Mouse (Mus musculus) stomach, postnatal 0 days (tissue): ENCODE measurements at regions not wholly inside any gene's neighbourhood (a gene's known extent, or its start where the extent isn't known, plus 50 kb on each side); places are given as distances from the start of the nearest gene placed in this dataset.

Experiments used
- ATAC-seq: fragments of 200-750 bp; cut with Nextera tagmentation; 2 replicates; pipeline ENCODE4 v1.8.0; 2017; ENCODE audit not compliant: low FRiP score, low TSS enrichment
- DNase-seq: peaks from one replicate; pipeline ENCODE4 v3.0.0-alpha.2; 2016; ENCODE audit warnings: low spot score
- H3K27ac ChIP-seq: fragments of 300-500 bp; sonication (generic); replicated peaks from 2 replicates; pipeline ENCODE4 v1.5.1; 2014; ENCODE audit warnings: mild to moderate bottlenecking, control low read depth
- H3K27me3 ChIP-seq: fragments of 300-500 bp; sonication (generic); 2 replicates; pipeline ENCODE4 v1.6.1; 2014; ENCODE audit warnings: low read length; ENCODE audit not compliant: control insufficient read depth, insufficient read depth
- H3K36me3 ChIP-seq: fragments of 300-500 bp; sonication (generic); 2 replicates; pipeline ENCODE4 v1.6.1; 2014; ENCODE audit warnings: low read length, mixed read lengths; ENCODE audit not compliant: control insufficient read depth, insufficient read depth
- H3K4me1 ChIP-seq: fragments of 300-500 bp; sonication (generic); replicated peaks from 2 replicates; pipeline ENCODE4 v1.6.1; 2014; ENCODE audit warnings: antibody characterized with exemption; ENCODE audit not compliant: control insufficient read depth, insufficient read depth
- H3K4me2 ChIP-seq: fragments of 300-500 bp; sonication (generic); replicated peaks from 2 replicates; pipeline ENCODE4 v1.6.1; 2014; ENCODE audit warnings: low read depth, mild to moderate bottlenecking, control low read depth, moderate library complexity
- H3K4me3 ChIP-seq: fragments of 300-500 bp; sonication (generic); 2 replicates; pipeline ENCODE4 v1.5.1; 2014; ENCODE audit warnings: low read depth, low read length, control low read depth
- H3K9ac ChIP-seq: fragments of 300-500 bp; sonication (generic); 2 replicates; pipeline ENCODE4 v1.6.1; 2014; ENCODE audit warnings: mild to moderate bottlenecking, low read length, control low read depth, mixed read lengths
- H3K9me3 ChIP-seq: fragments of 300-500 bp; sonication (generic); 2 replicates; pipeline ENCODE4 v1.6.1; 2016; ENCODE audit warnings: low read length; ENCODE audit not compliant: control insufficient read depth
- CTCF ChIP-seq: IDR thresholded peaks from 2 replicates; pipeline ENCODE4 v1.5.1; 2016; ENCODE audit warnings: antibody characterized with exemption, low read depth, mild to moderate bottlenecking, moderate library complexity
- EP300 ChIP-seq: optimal IDR thresholded peaks from 2 replicates; pipeline ENCODE3; 2016; ENCODE audit warnings: antibody characterized with exemption
- WGBS: fragments of 180-500 bp; shearing (Covaris S2); extraction: QIAGEN DNeasy Blood & Tissue Kit; methylation state at CpG from one replicate; pipeline ENCODE4 v1.1.7; 2014; 5-methylcytosine and 5-hydroxymethylcytosine counted together

DNA sequence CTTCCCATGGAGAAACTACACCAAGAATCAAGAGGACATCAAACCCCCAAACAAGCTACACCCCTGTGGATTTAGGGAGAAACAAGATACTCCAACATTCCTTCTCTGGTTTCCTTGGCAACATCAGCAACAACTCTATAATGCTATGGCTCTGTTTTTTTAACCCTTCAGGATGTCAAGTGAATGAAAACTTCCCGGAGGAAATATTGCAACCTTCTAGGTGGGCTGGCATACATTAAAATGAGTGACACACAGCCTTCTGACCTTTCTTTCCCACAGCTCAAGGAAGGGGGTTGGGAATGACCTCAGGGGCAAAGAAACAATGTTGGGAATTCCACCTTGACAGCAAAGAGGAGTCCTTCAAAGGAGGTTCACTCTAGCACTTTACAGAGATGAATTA is 532.0 kb downstream of the Nyap2 start:
- Histone ChIP-seq H3K27ac (no peak overlapping the region), H3K4me1 (no peaks in the 10 kb centered on the region), H3K27me3 (no peaks in the 10 kb centered on the region), H3K9me3 (no peaks in the 10 kb centered on the region), H3K9ac (no peak overlapping the region), H3K4me3 (no peak overlapping the region), H3K4me2 (no peak overlapping the region), H3K36me3 (no peaks in the 10 kb centered on the region)
- 4% methylated on average over 1 of the region's 1 CpGs for WGBS
- DNase-seq (no peak), ATAC-seq (no peak)
- TF ChIP-seq EP300 (no peak), CTCF (no peak)

DNA sequence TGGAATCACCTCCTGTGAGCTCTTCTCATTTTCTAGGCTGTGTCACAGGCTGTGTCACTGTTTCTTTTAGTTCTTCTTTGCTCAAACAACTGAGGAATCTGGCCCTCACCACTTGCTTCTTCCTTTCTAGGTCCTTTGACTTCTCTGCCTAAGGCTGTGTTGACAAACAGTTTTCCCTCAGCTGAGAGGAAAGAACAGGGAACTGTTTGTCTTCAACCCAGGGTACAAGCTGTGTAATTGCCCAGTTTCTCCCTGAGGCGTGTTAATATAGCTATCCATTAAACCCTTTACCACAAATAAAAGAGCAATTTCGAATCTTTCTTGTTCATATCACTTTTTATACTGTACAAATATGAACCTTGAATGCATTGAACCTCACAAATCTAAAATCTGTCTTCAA is 542.1 kb downstream of the Nyap2 start:
- H3K27me3 ChIP-seq, result no peaks in the 10 kb centered on the region
- WGBS, result 69% methylated on average over 2 of the region's 2 CpGs
- DNase-seq, result no peak
- no peak overlapping the region for H3K9ac ChIP-seq
- no peak for TF ChIP-seq CTCF
- TF ChIP-seq EP300, result no peak
- no peaks in the 10 kb centered on the region for H3K36me3 ChIP-seq
- H3K4me1 ChIP-seq, result no peaks in the 10 kb centered on the region
- no peak overlapping the region for H3K4me3 ChIP-seq
- H3K27ac ChIP-seq, result no peak overlapping the region
- H3K4me2 ChIP-seq, result no peak overlapping the region
- ATAC-seq, result no peak
- H3K9me3 ChIP-seq, result no peaks in the 10 kb centered on the region

DNA sequence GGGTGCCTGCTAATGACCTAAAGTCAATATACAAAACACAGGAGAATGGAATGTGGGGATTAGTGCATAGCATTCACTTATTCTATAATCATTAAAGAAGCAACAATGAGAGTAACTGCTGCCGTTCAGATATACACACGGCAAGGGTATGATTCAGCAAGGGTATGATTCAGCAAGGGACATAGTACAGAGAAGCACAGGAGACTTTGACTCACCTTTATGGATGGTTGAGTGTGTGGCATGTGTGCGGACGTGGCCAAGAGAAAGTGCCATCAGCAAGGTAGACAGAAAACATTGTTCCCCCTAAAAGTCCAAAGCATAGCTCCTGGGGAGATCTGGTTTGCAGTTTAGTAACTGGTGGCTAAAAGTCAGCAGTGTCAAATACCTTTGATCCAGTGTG is 547.4 kb downstream of the Nyap2 start:
- no peak overlapping the region for H3K27ac ChIP-seq
- ATAC-seq, result peak; percentile 72; the same call in 1 of the 2 replicates
- WGBS, result 66% methylated on average over 4 of the region's 4 CpGs

DNA sequence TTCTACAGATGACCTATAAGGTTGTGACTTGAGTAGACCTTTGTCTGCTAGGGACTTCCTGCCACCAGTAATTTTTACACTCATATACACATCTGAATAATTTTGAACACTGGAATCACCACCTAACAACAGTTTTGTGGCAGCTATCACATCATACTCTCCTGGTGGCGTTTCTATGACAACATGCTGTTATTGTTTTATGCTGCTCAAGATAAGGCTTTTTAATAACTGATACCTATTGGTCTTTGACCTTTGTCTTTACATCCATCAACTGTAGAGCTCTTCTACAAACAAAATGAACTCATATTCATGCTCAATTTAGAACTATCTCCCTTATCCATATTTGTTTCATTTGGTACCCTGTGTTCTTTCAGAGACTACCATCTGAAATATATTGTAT is 556.0 kb downstream of the Nyap2 start:
- no peak overlapping the region for H3K9ac ChIP-seq

More for the DNA sequence above, 547.4 kb downstream of the Nyap2 start:
- no peaks in the 10 kb centered on the region for H3K36me3 ChIP-seq
- H3K4me1 ChIP-seq, result no peaks in the 10 kb centered on the region
- H3K4me2 ChIP-seq, result no peak overlapping the region
- H3K27me3 ChIP-seq, result no peaks in the 10 kb centered on the region
- H3K9me3 ChIP-seq, result no peaks in the 10 kb centered on the region
- no peak for DNase-seq
- no peak for TF ChIP-seq EP300
- no peak for TF ChIP-seq CTCF
- H3K9ac ChIP-seq, result no peak overlapping the region
- no peak overlapping the region for H3K4me3 ChIP-seq

DNA sequence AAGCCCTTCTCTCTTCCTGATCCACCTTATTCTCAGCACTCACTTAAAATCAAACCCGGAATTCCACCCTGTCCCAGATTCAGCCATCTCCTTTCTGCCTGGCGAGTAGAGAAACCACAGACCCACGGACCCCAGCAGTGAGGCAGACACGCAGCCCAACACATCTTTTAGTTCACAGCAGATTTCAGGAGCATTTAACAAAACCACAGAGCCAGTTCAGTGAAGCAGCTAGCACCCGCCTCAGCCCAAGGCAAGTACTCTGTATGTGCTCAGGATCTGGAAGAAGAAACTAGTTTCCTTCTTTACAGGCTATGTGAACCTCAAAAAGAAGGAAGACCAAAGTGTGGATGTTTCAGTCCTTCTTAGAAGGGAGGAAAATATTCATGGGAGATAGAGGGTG is 560.6 kb downstream of the Nyap2 start:
- no peak for ATAC-seq
- H3K9ac ChIP-seq, result no peak overlapping the region
- H3K9me3 ChIP-seq, result no peaks in the 10 kb centered on the region
- WGBS, result 91% methylated on average over 5 of the region's 5 CpGs
- no peak overlapping the region for H3K4me2 ChIP-seq
- no peak overlapping the region for H3K27ac ChIP-seq
- no peaks in the 10 kb centered on the region for H3K27me3 ChIP-seq
- DNase-seq, result no peak
- no peaks in the 10 kb centered on the region for H3K36me3 ChIP-seq
- no peak overlapping the region for H3K4me3 ChIP-seq
- no peaks in the 10 kb centered on the region for H3K4me1 ChIP-seq
- TF ChIP-seq EP300 (no peak), CTCF (no peak)

More for the DNA sequence above, 556.0 kb downstream of the Nyap2 start:
- ATAC-seq (no peak), DNase-seq (no peak)
- Histone ChIP-seq H3K4me1 (no peaks in the 10 kb centered on the region), H3K9me3 (no peaks in the 10 kb centered on the region), H3K27me3 (no peaks in the 10 kb centered on the region), H3K27ac (no peak overlapping the region), H3K36me3 (no peaks in the 10 kb centered on the region), H3K4me3 (no peak overlapping the region), H3K4me2 (no peak overlapping the region)
- 74% methylated on average over 1 of the region's 1 CpGs for WGBS
- no peak for TF ChIP-seq EP300
- TF ChIP-seq CTCF, result no peak

DNA sequence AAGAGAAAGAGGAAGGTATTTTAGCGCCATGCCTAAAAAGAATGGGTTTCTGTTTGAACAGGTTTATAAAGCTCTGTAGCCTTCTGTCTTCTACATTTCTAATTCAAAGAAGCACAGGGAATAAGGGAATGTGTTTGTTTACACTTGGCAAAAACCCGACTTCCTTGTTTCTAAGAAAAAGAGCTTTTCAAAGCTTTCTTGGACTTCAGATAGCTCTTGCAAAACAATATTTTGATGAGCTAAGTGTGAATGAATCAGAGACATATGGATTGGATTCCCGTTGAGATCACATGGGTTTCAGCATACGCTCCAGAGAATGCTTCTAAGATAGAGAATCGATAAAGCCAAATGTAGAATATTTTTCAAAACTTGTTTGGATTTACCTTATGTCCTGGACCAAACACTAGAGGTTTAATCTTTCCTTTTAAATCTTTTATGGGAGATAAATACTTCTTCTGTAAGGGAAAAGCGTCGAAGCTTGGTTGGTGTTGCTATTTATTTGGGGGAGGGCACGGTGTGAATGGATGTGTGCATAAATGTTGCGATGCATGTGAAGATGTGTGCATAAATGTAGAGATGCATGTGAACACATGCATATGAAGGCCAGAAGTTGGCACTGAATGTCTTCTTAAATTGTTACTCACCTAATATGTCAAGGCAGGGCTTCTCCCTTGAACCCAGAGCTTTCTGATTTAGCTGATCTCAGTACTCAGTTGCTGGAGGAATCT is 576.4 kb downstream of the Nyap2 start:
- H3K36me3 ChIP-seq, result no peaks in the 10 kb centered on the region
- ATAC-seq, result no peak

More for the DNA sequence above, 576.4 kb downstream of the Nyap2 start:
- Histone ChIP-seq H3K27me3 (no peaks in the 10 kb centered on the region), H3K9me3 (no peaks in the 10 kb centered on the region), H3K4me2 (no peak overlapping the region), H3K9ac (no peak overlapping the region), H3K4me3 (no peak overlapping the region), H3K27ac (no peak overlapping the region), H3K4me1 (no peaks in the 10 kb centered on the region; the same call in 1 of the 2 replicates)
- TF ChIP-seq CTCF (no peak), EP300 (no peak)
- 64% methylated on average over 9 of the region's 9 CpGs for WGBS
- no peak for DNase-seq
